Mouse (Mus musculus) small intestine, adult 2 months (tissue): ENCODE data around the gene Slc3a1. TPM values are rescaled to one million over a fixed set of nuclear protein-coding genes. Genes with fewer than 3 reads are reported as not detected.

Source experiments
- H3K27ac ChIP-seq: fragments of 200-500 bp; 2 replicates; pipeline ENCODE4 v1.5.1; 2012; ENCODE audit warnings: low read depth, low read length, control low read depth, inconsistent platforms; ENCODE audit not compliant: insufficient read depth
- H3K27me3 ChIP-seq: fragments of 200-500 bp; 2 replicates; pipeline ENCODE4 v1.6.1; 2012; ENCODE audit warnings: mild to moderate bottlenecking, moderate library complexity, low read length, inconsistent platforms; ENCODE audit not compliant: control insufficient read depth, insufficient read depth
- H3K36me3 ChIP-seq: fragments of 200-500 bp; 2 replicates; pipeline ENCODE4 v1.6.1; 2012; ENCODE audit warnings: mild to moderate bottlenecking, low read length, control low read depth, inconsistent platforms; ENCODE audit not compliant: control insufficient read depth, insufficient read depth
- H3K4me1 ChIP-seq: fragments of 200-500 bp; 2 replicates; pipeline ENCODE4 v1.6.1; 2012; ENCODE audit warnings: low read length, inconsistent platforms, mixed read lengths; ENCODE audit not compliant: control insufficient read depth, insufficient read depth, insufficient read length
- H3K4me3 ChIP-seq: fragments of 200-500 bp; 2 replicates; pipeline ENCODE4 v1.5.1; 2012; ENCODE audit warnings: low read depth, mild to moderate bottlenecking, control low read depth, inconsistent platforms, low read length, moderate library complexity
- CTCF ChIP-seq: fragments of 200-500 bp; IDR thresholded peaks from 2 replicates; pipeline ENCODE4 v1.5.1; 2012; ENCODE audit warnings: low read depth, mild to moderate bottlenecking, control low read depth, inconsistent platforms, low read length, moderate library complexity, mixed read lengths; ENCODE audit not compliant: insufficient replicate concordance, insufficient read length; ENCODE audit errors: extremely low read depth
- POLR2A ChIP-seq: fragments of 200-500 bp; IDR thresholded peaks from 2 replicates; pipeline ENCODE4 v1.6.1; 2012; ENCODE audit warnings: low read depth, mild to moderate bottlenecking, control low read depth, inconsistent platforms, low read length, moderate library complexity
- WGBS: fragments of 180-500 bp; shearing (Covaris S2); methylation state at CpG from one replicate; pipeline ENCODE4 v1.1.7; 2018; 5-methylcytosine and 5-hydroxymethylcytosine counted together
- polyA plus RNA-seq: library from polyadenylated mRNA; depleted of rRNA; stranded (reverse); fragments of >200 nt; gene quantifications from 2 replicates; pipeline ENCODE4 v1.2.3, GENCODE M21; 2012

Gene Slc3a1
- polyA plus RNA-seq, 1 experiment = 122 TPM

- TF ChIP-seq POLR2A (no peak), CTCF (no peak)
- Histone ChIP-seq H3K4me3 (no peak overlapping the region), H3K27me3 (no peaks in the 10 kb centered on the region), H3K36me3 (peaks cover 52% of the 10 kb centered on the region), H3K27ac (no peak overlapping the region), H3K4me1 (peaks cover 24% of the 10 kb centered on the region; the same call in 1 of the 2 replicates)
- 43% methylated on average over 5 of the region's 5 CpGs for WGBS
These were observed 16.3 kb downstream of the Slc3a1 start for GRCm38 (mm10) chr17:85044466-85044865.

DNA sequence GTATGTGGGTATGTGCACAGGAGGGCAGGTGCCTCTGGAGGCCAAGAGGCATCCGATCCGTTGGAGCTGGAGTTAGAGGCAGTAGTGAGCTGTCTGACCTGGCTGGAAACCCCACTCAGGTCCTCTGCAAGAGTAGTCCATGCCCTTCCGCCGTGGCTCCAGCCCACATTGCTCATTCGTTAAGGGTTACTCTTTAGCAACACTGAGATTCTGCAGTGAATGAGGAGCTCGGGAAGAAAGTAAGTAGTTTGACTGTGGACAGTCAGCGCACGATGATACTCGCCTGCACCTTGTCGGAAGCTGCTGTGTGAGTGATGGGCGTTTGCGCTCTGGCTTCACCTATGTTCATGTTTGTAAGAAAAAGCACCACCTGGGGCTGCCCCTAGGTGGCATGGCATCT, 17.0 kb downstream of the Slc3a1 start:
- Histone ChIP-seq H3K4me1 (peaks cover 24% of the 10 kb centered on the region; the same call in 1 of the 2 replicates), H3K36me3 (peaks cover 54% of the 10 kb centered on the region), H3K27me3 (no peaks in the 10 kb centered on the region), H3K4me3 (no peak overlapping the region), H3K27ac (no peak overlapping the region)
- 88% methylated on average over 12 of the region's 12 CpGs for WGBS
- no peak for TF ChIP-seq POLR2A
- no peak for TF ChIP-seq CTCF

DNA sequence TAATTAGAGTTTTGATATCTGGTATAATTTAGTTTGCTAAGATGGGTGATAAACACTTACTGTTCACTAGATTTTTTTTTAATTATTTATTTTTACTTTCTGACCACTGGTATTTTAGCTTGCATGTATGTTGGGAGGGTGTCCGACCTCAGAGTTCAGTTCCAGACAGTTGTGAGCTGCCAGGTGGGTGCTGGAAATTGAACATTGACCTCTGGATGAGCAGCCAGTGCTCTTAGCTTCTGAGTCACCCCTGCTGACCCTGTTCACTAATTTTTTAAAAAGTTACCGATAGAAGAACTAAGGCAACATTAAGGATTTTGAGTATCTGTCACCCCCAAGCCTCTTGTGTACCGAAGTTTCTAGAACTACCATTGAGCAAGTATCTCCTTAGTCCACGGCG, 20.2 kb downstream of the Slc3a1 start:
- no peaks in the 10 kb centered on the region for H3K27me3 ChIP-seq
- peaks cover 40% of the 10 kb centered on the region for H3K36me3 ChIP-seq
- peaks cover 15% of the 10 kb centered on the region; the same call in 1 of the 2 replicates for H3K4me1 ChIP-seq
- no peak overlapping the region for H3K27ac ChIP-seq
- no peak overlapping the region for H3K4me3 ChIP-seq
- 80% methylated on average over 5 of the region's 5 CpGs for WGBS
- TF ChIP-seq POLR2A = no peak
- TF ChIP-seq CTCF = no peak

- WGBS = 91% methylated on average over 7 of the region's 7 CpGs
- Histone ChIP-seq H3K4me3 (no peak overlapping the region), H3K27ac (no peak overlapping the region), H3K27me3 (no peaks in the 10 kb centered on the region), H3K4me1 (no peaks in the 10 kb centered on the region), H3K36me3 (peaks cover 56% of the 10 kb centered on the region)
- TF ChIP-seq POLR2A (no peak), CTCF (no peak)
These were observed 30.1 kb downstream of the Slc3a1 start for GRCm38 (mm10) chr17:85058276-85058675.

DNA sequence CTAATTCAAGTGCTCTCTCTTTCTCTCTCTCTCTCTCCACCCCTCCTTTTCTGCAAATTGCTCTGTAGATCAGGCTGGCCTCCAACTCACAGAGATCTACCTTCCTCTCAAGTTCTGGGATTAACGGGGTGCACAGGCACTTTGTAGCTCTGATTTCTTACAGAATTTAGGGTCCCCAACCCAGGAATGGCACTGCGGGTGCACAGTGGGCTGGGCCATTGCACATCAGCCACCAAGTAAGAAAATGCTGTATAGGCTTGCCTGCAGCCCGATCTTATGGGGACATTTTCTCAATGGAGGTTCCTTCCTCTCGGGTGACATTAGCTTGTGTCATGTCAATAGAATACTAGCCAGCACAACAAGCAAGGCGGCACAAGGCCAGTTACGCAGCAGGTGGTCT, 31.0 kb downstream of the Slc3a1 start:
- Histone ChIP-seq H3K4me1 (no peaks in the 10 kb centered on the region), H3K27me3 (no peaks in the 10 kb centered on the region), H3K27ac (no peak overlapping the region), H3K4me3 (no peak overlapping the region), H3K36me3 (peaks cover 58% of the 10 kb centered on the region)
- TF ChIP-seq POLR2A (no peak), CTCF (no peak)
- 96% methylated on average over 6 of the region's 6 CpGs for WGBS

DNA sequence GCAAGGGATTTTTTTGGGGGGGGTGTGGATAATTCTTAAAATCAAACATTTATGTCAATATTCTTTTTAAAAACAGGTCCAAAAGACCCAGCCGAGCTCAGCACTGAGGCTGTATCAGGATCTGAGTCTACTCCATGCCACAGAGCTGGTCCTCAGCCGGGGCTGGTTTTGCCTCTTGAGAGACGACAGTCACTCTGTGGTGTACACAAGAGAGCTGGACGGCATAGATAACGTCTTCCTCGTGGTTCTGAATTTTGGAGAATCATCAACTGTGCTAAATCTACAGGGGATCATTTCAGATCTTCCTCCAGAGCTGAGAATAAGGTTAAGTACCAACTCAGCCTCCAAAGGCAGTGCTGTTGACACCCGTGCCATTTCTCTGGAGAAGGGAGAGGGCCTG, 35.4 kb downstream of the Slc3a1 start:
- no peak for TF ChIP-seq CTCF
- TF ChIP-seq POLR2A = no peak
- WGBS = 91% methylated on average over 7 of the region's 7 CpGs
- Histone ChIP-seq H3K4me3 (no peak overlapping the region), H3K4me1 (no peaks in the 10 kb centered on the region), H3K27me3 (no peaks in the 10 kb centered on the region), H3K36me3 (peaks cover 64% of the 10 kb centered on the region), H3K27ac (no peak overlapping the region)

- H3K4me1 ChIP-seq = no peaks in the 10 kb centered on the region
- peaks cover 56% of the 10 kb centered on the region for H3K36me3 ChIP-seq
These were observed 39.2 kb downstream of the Slc3a1 start for GRCm38 (mm10) chr17:85067331-85067730.

More at GRCm38 (mm10) chr17:85067331-85067730, 39.2 kb downstream of the Slc3a1 start:
- H3K4me3 ChIP-seq = no peak overlapping the region
- WGBS = 94% methylated on average over 7 of the region's 7 CpGs
- no peak for TF ChIP-seq CTCF
- TF ChIP-seq POLR2A = no peak
- H3K27ac ChIP-seq = no peak overlapping the region
- no peaks in the 10 kb centered on the region for H3K27me3 ChIP-seq
